Mouse (Mus musculus) left cerebral cortex, adult 9 months (tissue): ENCODE results near the gene Zfp622.
"Not testable (repeated sequence)": the region's sequence is repeated elsewhere in the genome, so short reads cannot be mapped to it uniquely, and the experiment has no call there.

Experiments used
- DNase-seq, 2 experiments: peaks; one replicate each; pipeline ENCODE4 v3.0.0; 2022; ENCODE audit warnings: low spot score in 2 of 2

Zfp622 gene

DNA sequence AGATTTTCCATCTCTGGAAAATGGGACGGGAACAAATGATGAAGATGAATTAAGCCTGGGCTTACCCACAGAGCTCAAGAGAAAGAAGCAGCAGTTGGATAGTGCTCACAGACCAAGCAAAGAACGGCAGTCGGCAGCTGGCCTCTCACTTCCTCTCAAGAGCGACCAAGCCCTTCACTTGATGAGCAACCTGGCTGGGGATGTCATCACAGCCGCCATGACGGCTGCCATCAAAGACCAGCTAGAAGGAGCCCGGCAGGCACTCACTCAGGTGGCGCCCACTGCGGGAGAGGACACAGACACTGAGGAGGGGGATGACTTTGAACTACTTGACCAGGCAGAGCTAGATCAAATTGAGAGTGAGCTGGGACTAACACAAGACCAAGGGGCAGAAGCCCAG, 12.6 kb upstream of the Zfp622 start:
- no peak for DNase-seq

GRCm38 (mm10) chr15:25972758-25973157, 11.4 kb upstream of the Zfp622 start:
- no peak for DNase-seq

- no peak for DNase-seq
These were observed 9.8 kb upstream of the Zfp622 start for GRCm38 (mm10) chr15:25974352-25974751.

- no peak for DNase-seq
These were observed 8.4 kb upstream of the Zfp622 start for GRCm38 (mm10) chr15:25975810-25976209.

DNA sequence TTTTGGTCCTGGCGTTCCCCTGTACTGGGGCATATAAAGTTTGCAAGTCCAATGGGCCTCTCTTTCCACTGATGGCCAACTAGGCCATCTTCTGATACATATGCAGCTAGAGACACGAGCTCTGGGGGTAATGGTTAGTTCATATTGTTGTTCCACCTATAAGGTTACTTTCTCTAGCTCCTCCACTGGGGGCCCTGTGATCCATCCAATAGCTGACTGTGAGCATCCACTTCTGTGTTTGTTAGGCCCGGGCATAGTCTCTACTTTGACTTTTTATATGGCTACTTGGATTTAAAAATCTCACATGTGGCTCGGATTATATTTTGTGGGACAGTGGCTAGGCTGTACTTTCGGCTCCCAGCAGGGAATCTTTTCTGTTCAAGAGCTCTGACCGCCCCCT, 552 bp upstream of the Zfp622 start:
- DNase-seq: not testable (repeated sequence)

- no peak for DNase-seq
These were observed 747 bp downstream of the Zfp622 start for GRCm38 (mm10) chr15:25984734-25985492.

- DNase-seq: peak in 1 of 2 experiments; percentile 78
These were observed 9.0 kb downstream of the Zfp622 start for GRCm38 (mm10) chr15:25992992-25993727.

- no peak for DNase-seq
These were observed 11.4 kb downstream of the Zfp622 start for GRCm38 (mm10) chr15:25995521-25995920.

GRCm38 (mm10) chr15:25999545-25999944, 15.4 kb downstream of the Zfp622 start:
- DNase-seq: not testable (repeated sequence)

GRCm38 (mm10) chr15:26008621-26009020, 24.5 kb downstream of the Zfp622 start:
- no peak for DNase-seq

DNA sequence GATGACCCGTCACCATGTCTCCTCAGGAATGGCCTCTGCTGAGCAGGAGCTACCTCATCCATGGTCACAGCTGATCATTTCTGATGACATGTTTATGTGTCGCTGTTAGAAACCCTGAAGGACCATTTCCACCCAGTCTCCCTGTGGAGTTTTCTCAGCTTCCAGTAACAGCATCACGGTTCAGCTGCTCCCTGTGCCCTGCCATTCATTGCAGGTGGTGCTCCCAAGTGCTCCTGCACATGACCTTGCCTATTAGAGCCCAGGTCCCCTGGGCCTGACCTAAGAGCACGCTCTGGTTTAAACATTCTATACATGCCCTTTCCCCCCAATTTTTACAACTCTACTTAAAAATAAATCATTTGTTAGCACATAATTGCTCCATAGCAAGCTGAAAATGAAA, 28.7 kb downstream of the Zfp622 start:
- no peak for DNase-seq

- no peak for DNase-seq
These were observed 32.0 kb downstream of the Zfp622 start for GRCm38 (mm10) chr15:26015979-26016665.

GRCm38 (mm10) chr15:26021721-26022120, 37.6 kb downstream of the Zfp622 start:
- DNase-seq: no peak

DNA sequence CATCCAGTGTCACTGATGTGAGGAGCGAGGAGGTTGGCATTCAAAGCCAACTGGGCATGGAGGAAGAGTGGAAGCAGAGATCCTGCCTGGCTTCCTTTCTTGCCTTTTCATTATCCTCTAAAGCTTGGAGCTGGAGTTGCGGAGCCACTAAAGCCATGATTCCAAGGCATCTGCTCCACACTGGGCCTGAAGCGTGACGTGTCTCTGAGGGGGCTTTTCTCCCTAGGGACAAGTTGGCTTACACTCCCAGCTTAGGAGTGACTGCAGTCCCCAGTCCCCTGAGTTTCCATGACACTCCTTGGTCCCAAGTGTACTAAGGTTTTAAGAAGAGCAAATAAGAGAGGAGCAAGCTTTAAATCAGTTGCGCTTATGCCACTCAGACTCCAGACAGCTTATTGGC, 38.5 kb downstream of the Zfp622 start:
- no peak for DNase-seq

GRCm38 (mm10) chr15:26031692-26032091, 47.5 kb downstream of the Zfp622 start:
- DNase-seq: no peak

- no peak for DNase-seq
These were observed 56.4 kb downstream of the Zfp622 start for GRCm38 (mm10) chr15:26040567-26040966.

DNA sequence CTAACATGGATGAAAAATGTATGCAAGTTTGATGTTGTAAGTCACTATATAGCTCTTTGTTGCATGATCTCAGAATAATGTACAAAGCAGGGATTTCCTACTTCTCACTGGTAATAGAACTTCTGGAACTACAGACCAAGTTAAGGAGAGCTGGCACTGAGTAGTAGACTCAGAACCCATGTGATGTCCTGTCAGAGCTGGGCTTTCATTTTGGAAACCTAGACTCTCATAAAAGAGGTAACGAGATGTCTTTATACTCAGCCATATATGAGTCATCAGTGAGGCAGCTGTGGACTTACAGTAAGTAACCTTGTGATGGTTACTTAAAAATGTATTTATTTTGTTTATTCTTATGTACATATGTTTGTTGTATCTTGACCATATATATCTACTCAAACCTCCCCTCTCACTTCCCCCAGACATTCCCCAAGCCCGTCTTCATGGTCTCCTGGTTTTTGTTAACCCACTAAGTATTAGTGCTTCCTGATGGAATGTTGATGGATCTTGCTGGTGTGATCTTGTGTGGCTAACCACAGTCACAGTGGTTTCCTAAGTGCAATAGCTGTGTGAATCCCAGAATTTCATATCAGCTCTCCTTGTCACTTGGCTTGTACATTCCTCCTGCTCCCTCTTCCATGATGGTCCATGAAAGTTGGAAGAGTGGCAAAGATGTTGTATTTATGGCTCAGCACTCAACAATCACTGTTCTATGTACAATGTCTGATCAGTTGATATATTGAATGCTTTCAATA, 57.2 kb downstream of the Zfp622 start:
- no peak for DNase-seq
